Mouse (Mus musculus) liver, postnatal 0 days (tissue): Measurements from ENCODE around the gene Fnbp4.

ENCODE experiments used
- CTCF ChIP-seq: sonication (generic); IDR thresholded peaks from 2 replicates; pipeline ENCODE4 v1.5.1; 2016; ENCODE audit warnings: antibody characterized with exemption, low read depth
- EP300 ChIP-seq: IDR thresholded peaks from 2 replicates; pipeline ENCODE4 v1.6.1; 2016; ENCODE audit warnings: antibody characterized with exemption, low read depth, mild to moderate bottlenecking

- TF ChIP-seq CTCF (no peak), EP300 (no peak)
Measured at GRCm38 (mm10) chr2:90788126-90788525, 43.0 kb downstream of the Fnbp4 start.
